Mouse (Mus musculus) layer of hippocampus, adult 11-12 months (tissue): ENCODE measurements around the gene Agbl4.
A peak's percentile ranks its signal among the peaks of the same experiment; 100 is the strongest.

Experiments
- DNase-seq: peaks from one replicate; pipeline ENCODE4 v3.0.0; 2022; ENCODE audit warnings: low spot score

Agbl4 gene

GRCm38 (mm10) chr4:111448586-111448985, 1051.1 kb downstream of the Agbl4 start:
- no peak for DNase-seq

DNA sequence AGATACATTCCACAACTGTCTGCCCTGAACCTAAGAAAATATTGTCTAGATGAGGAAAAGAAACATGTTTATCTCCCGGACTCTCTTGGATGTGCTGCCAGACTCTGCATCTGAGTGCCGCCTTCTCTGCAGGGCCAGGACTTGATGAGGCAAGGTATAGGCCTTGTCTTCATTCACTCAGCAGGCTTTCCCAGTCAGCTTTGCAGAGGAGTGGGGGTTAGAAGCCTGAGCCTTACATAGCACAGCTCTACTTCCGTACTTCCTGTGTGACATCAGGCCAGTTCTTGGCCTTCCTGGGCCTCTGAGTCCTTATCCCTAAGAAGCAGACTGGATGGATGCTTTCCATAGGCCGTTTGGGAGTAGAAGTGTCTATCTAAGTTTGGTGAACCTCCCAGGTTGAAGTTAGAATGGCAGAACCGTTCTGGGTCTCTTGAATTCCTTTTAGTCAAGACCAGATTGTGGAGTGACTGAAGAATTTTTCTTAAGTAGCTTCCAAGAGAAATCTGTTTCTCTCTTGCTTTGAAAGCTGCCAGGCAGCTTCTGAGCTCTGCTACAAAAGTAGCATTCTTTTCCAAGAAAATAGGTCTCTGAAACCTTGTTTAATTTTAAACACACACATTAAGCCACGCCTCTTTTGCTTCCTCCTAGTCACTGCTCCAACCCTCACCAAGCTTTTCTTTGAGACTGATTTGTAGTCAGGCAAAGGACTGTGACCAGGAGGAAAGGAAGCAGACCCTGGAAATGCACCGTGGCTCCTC, 1052.2 kb downstream of the Agbl4 start:
- DNase-seq = no peak

DNA sequence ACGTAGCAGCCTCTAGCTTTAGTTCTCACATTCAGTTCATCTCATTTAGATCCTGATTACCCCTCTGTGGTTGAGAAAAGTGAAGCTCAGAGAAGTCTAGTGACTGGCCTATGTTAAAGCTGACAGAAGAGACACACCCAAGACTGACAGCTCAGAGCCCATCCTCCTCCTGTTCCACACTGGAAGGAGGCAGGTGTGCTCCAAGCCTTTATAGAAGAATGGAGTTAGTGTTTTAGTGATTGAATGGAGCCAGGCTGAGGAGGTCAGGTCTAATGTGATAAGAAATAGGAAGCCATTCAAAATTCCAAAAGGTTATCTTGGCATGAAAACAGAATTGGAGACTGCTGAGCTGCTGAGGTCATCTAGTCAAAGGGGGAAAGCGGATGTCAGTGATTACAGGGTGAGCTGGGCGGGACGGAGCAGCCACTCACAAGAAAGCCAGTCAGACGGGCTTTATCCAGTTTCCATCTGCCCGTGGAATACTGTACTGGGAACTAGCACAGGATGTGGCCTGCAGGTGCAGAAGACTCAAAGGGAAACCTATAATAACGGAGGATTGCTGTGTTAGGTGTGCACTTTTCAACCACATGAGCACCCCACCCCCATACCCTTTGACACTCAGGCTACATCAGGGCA, 1053.9 kb downstream of the Agbl4 start:
- no peak for DNase-seq

DNA sequence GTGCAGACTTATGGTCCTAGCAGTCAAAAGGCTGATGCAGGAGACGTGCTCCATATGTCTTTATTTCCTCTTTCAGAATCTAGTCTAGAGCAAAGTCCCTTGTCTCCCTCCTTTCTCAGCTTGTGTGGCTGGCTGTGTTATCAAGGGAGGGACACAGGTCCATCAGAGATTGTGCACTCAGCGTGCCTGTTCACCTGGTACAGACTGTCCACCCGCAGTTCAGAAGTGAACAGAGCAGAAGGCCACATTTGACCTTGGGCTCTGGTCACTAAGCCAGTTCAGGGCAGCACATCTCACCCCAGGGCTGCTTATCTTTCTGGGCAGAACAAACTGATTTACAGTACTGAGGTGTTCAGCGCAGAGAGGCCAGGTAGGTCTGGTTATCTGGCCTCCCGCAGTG, 1054.7 kb downstream of the Agbl4 start:
- no peak for DNase-seq

DNA sequence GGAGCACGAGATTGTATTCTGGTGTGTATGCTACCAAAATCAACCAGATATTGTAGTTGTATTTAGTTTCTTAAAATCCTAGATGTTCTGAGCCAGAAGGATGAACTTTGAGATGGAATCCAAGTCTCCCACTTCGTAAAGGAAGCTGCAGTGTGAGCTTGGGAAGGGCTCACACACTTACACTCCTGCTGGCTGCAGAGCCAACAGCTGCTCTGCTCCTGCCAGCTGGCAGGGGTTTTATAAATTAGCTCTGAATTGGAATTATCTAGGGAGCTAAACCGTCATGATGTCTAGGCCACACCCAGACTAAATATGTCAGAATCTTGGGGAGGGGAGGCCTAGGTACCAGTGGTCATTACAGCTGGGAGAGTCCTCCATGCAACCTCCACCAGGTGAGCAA, 1055.8 kb downstream of the Agbl4 start:
- no peak for DNase-seq

DNA sequence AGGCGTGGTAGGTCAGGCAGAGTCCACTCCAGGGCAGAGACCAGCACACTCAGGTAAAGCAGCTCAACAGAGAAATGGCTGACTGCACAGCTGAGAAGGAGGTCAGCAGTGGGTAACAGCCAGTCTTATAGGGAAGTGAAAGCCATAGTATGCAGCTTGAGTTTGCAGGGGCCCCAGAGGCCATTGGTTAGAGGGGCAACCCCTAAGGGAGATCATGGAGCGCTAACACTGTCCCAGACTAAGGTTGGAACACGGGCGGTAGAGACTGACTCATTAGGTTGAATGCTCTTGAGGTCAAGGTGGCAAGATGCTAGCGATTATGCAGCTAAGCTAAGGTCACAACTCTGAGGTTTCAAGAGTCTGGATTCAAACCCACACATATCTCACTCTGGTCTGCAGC, 1058.2 kb downstream of the Agbl4 start:
- no peak for DNase-seq

DNA sequence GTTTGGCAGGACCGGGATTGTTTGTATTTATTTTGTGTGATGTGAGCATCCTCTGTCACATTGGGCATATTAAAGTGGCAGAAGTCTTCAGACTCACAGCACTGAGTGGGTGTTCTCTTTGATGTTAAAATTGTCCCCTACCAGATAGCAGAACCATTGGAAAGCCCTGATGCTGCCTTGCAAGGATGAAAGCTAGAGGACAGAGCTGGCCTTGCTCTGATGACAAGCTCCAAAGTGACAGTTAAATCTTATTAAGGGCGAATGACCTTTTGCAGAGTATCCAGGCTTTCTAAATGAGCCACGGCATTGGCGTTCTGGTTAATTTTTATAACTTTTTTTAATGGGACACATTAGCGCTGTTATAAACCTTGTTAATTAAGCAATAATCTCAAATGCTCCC, 1060.1 kb downstream of the Agbl4 start:
- DNase-seq = no peak

- DNase-seq = no peak
Observed at GRCm38 (mm10) chr4:111467293-111467773, 1069.9 kb downstream of the Agbl4 start.

- no peak for DNase-seq
Observed at GRCm38 (mm10) chr4:111467796-111468195, 1070.3 kb downstream of the Agbl4 start.

GRCm38 (mm10) chr4:111469847-111470246, 1072.4 kb downstream of the Agbl4 start:
- no peak for DNase-seq

GRCm38 (mm10) chr4:111471726-111472125, 1074.3 kb downstream of the Agbl4 start:
- DNase-seq = no peak

GRCm38 (mm10) chr4:111472511-111472910, 1075.0 kb downstream of the Agbl4 start:
- DNase-seq = no peak

DNA sequence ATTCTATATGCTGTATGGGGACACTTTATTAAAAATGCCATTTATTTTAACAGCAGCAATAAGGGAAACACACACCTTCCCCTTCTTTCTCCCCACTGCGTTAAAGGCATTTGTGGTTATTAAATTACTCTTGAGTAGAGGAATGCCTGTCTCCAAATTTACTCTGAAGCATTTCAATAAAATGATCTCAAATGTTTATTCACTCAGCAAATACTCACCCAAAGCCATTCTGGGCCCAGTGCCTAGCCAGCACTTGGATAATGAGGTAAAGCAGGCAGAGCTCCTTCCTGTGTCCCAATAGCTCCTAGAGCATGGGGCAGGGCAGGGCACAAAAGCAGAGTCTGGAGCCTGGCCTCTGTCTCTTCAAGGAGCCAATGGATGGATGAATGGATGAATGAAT, 1075.6 kb downstream of the Agbl4 start:
- no peak for DNase-seq

- no peak for DNase-seq
Observed at GRCm38 (mm10) chr4:111475374-111475971, 1078.0 kb downstream of the Agbl4 start.

GRCm38 (mm10) chr4:111477507-111477906, 1080.0 kb downstream of the Agbl4 start:
- no peak for DNase-seq

GRCm38 (mm10) chr4:111483499-111483898, 1086.0 kb downstream of the Agbl4 start:
- DNase-seq = no peak

DNA sequence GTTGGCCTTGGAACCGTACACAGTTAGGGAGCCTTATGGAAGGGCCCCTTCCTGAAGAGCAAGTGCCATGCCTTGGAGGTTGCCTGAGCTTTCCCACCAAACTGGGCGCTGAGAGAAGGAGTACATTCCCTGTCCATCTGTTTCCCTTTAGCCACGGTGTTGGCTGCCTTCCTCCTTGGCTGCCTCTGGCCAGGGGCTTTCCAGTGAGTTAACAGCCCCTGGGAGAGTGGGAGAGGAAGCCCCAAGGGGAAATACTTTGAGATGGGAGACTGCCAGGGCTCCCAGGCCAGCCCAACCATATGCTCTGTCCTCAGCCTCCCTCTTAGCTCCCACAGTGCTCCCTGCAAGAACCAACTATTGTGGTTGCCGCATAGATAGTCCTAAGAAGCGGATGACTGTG, 1087.7 kb downstream of the Agbl4 start:
- DNase-seq = no peak

DNA sequence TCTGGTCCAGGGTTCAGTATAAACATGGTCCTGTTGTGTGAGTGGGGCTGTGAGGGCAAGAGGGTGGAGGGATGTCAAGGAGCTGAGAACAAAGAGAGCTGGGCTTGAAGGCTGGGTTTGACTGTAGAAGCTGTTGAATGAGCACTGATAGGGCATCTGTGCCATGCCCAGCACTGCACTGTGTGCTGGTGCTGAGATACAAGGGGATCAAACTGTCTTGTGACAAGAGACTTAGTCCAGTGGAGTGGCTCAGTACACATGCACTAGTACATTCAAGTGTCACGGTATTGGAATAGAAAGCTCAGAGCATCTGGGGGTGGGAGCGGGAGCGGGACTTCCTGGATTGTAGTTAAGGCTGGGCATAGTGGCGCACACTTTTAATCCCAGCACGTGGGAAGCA, 1088.7 kb downstream of the Agbl4 start:
- no peak for DNase-seq

DNA sequence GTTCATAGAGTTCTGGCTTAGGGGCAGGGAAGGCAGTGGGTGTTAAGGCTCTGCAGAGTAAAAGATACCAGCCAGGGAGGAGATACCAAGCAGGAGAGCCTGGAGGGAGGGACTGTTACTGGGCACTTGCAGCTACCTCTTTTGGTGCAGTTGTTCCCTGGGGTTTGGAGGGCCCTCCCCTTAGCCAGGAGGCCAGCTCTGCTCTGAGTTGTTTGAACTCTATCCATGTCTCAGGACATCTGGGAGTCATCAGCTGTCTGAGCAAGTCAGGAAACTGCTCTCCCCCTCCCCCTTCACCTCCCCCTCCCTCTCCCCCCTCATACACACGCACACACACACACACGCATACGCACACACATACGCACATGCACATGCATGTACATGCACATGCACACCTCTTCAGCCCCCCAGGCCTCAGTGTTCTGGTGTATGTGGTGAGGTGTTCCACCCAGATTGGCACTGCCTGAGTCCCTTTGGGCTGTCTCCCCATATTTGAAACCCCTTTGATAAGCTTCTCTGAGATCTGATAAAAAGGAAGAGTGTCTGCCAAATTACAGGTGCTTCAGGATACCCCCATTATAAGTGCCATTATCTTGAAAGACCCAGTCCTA, 1089.9 kb downstream of the Agbl4 start:
- no peak for DNase-seq

DNA sequence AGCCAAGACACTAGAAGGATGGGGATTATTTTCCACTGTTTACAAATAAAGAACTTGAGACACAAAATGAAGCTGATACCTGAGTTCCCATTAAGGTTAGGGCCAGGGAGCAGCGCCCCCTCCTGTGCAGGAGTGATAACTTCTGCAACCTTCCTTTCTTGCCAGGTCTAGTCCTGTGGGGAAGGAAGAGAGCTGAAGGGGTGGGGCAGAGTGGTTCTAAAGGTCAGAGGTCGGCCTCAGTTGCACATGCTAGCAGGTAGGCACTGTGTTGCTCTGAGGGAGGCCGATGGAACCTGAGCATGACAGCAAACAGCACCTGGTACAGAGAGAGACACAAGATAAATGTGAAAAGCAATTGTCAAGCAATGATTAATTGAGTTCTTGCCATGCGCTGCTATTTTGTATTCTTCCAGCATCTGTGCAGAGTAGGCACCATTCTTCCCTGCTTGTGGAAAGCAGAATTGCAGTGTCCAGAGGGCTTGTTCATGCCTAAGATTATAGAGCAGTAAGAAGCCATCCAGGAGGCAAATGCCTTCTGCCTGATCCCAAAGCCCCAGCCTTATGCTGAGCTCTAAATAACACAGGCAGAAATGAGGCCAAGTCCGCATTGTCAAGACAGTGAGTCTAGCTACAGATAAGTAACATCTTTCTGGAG, 1096.4 kb downstream of the Agbl4 start:
- no peak for DNase-seq

GRCm38 (mm10) chr4:111495949-111496348, 1098.5 kb downstream of the Agbl4 start:
- DNase-seq = peak; percentile 83

DNA sequence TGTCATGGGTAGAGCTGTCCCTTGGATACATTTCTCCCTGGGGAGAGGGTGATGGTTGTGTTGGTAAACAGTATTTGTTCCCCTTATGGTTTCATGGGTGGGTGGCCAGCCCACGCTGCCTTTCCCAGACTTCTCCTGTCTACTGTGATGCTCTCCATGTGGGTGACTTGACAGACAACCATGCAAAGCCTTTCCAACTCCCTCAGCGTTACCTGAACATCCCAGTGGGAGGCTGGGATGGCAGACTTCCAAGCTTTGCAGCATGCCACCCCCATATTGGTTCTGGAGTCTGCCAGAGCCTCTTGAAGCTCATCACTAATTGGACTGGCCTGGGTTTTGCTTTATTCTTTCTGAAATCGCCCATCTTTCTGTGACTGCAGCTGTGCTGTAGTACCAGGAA, 1101.3 kb downstream of the Agbl4 start:
- peak; percentile 71 for DNase-seq
